Mouse (Mus musculus) hindlimb bud, embryonic 11.5 days (tissue): ENCODE results near the gene Ncoa5.

ENCODE experiments used
- DNase-seq: peaks from one replicate; pipeline ENCODE4 v3.0.0-alpha.2; 2012; ENCODE audit warnings: low read depth, low spot score; ENCODE audit errors: extremely low spot score

The Ncoa5 gene

DNA sequence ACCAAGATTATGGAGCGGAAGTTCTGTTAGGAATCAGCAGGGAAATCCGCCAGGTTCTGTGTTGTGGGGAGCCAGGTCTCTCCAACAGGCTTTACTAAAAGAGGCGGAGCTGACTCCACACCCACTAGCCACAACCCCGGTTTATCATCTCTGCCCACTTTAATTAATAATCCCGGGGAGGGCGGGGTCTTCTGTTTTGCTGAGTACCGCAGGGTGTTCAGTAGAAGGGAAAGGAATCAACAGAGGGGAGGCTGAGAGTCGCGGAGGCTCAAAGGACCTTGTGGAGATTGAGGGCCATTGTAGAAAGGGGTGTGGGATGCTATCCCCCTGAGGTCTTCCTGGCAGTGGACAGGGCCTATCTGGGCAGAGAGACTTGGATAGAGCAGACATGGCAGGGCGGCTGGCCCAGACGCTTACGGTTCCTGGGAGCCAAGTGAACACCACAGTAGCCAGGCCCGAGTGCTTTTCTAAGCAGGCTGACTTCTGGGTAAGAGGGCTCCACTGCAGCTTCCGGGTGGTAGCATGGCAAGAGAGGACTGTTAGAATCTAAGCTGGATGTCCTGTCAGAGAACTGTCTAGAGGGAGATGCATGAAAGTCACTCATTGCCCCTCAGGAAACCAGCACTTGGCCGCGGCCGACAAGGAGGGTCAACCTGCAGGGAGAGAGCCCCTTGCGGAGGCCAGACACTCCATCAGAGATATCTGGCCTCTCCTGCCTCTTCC is 16.3 kb upstream of the Ncoa5 start:
- DNase-seq = no peak

DNA sequence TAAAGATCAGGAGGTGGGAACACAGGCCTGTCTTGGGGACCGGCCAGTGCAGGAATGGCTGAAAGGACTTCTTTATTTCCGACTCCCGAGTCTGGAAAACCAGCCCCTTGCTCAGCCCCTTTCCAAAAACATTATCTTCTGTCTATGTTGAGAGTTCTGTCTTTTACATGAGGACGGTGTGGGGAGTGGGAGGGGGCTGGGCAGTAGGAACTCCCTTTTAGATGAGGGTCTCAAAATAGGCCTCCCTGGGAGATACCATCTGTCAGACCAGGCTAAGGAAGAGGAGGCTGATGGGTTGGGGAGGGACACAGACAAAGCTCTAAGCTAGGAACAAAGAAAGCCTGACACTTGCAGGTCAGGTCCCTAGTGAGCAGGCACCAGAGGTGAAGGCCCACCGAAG is 14.4 kb upstream of the Ncoa5 start:
- no peak for DNase-seq

DNA sequence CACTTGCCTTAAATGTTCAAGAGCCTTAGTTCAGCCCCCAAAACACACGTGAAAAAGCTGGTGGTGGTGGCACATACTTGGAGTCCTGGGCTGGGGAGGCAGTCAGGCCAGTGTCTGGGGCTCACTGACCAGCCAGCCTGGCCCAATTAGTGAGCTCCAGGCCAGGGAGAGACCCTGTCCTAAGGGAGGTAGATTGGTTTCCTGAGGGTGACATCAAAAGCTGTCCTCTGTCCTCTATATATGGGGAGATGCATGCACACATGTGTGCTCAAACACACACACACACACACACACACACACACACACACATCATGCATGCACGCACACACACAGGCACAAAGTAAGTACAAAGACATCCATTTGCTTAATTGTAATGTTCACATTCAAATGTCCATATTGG is 9.1 kb upstream of the Ncoa5 start:
- DNase-seq = no peak

DNA sequence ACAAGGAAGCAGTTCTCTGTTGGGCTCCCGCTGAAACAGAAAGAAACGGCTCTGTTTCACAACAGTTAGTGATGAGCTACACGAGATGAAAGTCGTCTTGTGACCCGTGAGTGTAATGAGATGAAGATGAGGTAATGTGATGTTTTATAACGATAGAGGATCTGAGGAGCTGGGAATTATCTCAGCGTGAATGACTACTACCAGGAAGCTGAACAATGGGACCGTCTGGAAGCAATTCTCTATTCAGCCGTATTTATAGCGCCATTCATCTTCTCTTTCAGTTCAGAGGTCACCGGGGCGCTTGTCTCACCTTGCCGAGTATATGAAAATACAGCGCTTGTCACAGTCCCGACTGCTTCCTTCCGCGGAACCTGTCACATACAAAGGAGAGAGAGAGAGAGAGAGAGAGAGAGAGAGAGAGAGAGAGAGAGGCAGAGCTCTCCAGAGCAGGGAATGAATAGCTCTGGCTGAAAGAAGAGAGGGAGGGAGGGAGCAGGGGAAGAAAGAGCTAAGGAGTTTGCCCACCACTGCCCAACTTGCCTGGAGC is 8.5 kb upstream of the Ncoa5 start:
- DNase-seq = no peak

DNA sequence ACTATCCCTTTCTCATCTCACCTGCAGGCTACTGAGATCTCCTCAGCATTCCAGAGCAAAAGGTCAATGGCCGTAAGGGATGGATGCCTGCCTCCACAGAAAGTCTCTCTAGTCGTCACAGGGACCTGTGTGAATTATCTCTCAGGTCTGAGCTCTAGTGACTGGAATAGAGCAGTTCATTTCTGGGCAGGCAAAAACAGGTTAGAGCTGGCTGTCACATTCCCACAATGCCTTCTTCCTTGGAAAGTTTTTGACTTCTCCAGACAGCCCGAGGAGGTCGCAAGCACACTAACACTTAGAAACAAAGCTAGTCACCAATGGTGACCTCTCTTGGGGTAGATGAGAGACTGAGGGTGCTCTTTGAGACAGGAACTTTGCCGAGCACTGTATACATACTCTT is 7.5 kb upstream of the Ncoa5 start:
- DNase-seq = no peak

DNA sequence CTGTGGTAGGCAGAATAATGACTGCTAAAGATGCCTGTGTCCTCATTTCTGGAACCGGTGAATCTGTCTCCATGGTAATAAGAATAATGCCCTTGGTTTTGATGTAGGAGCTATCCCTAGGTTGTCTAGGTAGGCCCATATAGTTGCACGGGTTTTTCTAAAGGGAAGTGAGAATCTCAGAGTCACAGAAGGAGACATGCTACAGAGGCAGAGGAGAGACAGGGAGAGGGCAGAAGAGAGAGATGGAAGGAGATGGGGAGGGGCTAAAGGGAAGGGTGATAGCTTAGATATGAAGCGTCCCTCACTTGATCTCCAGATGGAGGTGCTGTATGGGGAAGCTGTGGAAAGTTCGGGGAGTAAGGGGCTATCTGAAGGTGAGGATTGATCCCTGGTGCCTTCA is 2.7 kb upstream of the Ncoa5 start:
- no peak for DNase-seq

DNA sequence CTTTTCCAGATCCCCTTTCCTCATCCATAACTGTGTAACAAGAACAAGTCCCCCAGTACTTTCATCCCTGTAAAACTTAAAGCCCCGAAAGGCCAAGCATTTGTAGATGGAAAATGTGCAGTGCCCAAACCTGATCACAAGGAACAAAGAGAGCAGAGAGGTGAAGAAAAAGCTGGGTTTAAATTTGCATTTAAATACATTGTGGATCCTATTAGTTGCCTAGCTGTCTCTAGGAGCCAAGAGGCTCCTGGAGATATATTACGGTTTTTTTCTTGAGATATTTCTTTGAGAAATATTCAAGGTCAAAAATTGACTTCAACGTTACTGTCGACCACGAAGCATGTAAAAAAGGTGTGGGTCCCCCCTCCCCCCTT is 378 bp upstream of the Ncoa5 start:
- no peak for DNase-seq

DNA sequence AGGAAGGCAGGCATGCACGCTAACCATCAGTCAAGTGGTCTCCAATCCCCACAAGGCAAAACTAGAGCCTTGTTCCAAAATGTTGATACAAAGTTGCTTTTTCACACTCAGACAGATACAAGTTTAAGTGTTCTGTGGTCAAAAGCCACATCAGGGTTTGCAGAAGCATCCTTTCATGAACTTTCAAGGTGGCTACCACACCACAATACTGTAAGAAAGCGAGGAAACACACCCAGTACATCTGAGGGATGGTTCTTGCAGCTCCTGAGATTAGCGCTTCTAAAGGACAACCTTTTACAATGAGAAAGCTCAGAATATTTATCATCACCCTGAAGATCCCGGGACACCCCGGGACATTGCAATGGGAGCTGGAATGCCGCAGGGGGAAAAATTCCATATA is 1.4 kb downstream of the Ncoa5 start:
- no peak for DNase-seq

DNA sequence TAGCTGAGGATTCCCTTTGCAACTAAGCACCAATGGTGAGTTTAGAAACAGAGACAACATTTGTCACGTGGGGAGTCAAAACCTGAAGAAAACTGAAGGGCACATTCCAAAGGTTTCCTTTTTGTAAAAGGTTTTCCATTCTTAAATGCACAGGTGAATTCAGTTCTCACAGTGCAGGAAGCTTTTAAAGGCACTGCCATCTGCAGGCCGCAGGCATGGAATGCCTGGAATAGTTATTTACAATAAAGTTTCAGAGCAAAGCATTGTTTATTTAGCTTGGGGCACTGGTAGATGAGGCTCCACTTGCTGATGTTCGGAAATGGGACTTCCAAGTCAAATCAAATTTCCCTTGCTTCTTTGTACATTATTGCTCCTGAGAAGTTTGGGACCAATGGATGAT is 2.1 kb downstream of the Ncoa5 start:
- no peak for DNase-seq

DNA sequence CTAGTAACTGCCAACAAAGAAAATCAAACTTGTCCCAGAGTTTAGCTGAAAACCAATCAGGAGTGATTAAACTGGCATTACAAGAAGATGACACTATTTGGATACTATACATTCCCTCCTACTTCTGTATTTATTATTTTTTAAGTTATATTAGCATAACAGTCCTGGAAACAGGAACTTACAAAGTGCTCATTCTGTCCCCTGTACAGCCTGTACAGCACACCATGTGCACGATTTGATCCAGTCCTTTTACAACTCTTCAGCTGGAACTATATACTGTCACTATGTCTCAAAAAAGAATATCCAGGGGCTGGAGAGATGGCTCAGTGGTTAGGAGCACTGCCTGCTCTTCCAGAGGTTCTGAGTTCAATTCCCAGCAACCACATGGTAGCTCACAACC is 7.5 kb downstream of the Ncoa5 start:
- no peak for DNase-seq

DNA sequence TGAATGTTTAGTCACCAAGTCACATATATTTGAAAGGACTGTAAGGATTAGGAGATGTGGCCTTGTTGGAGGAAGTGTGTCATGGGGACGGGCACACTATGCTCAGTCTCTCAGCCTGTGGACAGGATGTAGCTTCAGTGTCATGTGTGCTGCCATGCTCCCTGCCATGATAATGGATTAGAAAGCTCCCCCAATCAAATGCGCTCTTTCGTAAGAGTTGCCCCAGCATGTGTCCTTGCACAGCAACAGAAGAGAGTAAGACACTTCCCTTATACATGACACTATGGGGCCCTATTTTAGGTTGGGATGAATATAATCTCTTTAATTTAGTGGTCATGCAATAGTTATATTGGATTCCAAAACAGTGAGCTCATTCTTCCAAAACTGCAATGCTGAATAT is 14.2 kb downstream of the Ncoa5 start:
- DNase-seq = no peak

DNA sequence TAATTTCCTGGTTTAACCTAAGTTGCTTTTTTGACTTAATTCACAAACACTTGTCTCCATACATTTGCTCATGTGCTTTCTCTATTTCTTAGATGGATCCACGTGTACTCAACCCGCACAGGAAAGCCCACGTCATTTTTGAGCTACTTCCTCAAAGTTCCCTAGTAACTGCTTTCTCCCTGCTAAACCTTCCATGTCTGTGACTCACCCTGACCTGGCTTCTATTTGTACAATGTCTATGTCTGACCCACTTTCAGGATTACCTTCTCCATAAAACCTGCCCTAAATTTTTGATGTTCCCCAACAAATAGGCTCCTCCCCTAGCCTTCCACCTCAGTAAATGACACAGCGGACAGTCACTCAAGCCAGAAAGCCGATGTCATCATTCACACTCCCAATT is 19.7 kb downstream of the Ncoa5 start:
- DNase-seq = no peak

DNA sequence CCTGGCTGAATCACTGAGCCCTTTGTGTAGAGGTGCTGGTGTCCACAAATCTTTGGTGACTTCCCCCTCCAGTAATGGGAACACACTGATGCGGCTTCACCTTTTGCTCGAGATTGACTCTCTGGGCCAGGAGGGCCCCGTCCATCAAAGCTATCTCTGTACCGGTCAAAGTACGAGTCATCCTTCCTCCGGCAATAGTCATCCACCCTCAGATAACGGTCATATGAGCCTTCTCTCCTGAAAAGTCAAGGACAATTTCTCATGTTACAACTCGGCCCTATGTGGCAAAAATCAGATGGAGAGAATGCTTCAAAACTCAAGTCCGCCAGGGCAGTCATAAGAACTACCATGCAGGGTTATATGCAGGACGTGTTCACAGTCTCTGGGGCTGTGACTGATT is 24.3 kb downstream of the Ncoa5 start:
- DNase-seq = no peak

DNA sequence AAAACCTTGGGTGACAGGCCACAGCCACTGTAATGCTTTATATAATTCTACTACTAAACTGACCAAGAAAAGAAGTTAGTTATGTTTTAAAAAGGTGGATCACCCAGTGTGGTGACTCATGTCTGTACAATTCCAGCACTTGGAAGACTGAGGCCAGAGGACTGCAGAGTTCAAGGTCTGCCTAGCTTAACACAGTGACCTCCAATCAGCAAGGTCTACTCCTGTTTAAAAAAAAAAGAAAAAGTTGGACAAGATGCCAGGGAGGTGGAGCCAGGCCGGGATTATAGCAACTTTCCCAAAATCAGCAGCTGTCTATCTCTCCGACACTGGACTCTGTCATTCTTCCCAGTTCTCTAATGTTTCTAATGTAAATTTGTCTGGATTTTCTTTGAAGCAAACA is 25.1 kb downstream of the Ncoa5 start:
- DNase-seq = no peak

DNA sequence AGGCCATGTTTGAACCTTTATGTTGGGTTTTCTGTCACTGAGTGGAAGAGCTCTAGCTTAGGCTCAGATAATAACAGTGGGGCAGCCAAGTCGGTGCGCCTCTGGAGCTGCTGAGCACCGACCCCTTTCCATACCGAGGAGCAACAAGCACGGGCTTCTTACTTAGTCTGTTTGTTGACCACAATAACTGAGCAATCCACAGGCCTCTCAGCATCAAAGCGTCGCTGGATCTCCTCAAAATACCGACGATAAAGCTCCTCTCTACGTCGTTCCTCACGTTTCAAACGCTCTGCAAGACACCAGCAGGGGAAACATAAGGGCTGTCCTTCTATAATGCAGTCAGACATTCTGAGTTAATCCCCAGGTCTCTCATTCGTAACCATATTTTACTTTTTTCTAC is 25.5 kb downstream of the Ncoa5 start:
- no peak for DNase-seq

DNA sequence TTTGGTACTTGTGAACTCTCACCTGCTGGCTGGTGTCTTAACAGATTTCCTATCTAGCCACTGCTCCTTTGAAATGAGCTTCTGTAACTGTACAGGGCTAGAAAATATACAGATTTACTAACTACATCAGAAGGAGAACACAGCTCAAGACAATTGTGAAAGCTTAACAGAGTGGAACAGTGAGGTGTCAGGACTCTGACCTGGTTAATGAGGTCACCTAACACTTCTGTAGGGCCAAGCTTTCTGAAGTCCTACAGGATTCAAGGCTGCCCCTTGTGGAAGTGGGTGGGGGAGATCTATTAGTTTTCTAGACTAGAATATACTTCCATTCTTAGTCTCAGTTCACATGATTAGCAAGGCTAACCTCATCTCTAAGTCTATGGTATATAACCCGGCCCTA is 26.7 kb downstream of the Ncoa5 start:
- no peak for DNase-seq

DNA sequence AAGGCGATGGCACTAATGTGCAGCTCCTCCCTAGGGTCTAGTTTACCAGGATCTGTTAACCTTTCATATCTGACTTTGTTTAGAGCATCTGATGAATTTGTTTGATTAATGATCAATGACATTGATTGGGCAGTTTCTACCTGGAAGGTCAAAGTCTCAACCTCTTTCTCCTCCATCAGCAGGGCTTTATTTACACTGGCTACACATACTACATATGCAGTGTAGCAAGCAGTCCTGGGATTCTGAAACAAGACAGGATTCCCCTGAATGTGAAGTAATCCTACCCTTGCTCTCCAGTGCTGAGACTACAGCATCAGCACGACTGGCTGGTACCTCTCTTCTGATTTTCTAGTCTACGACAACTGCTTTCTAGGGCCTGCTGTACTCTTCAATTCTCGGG is 27.9 kb downstream of the Ncoa5 start:
- DNase-seq = no peak

DNA sequence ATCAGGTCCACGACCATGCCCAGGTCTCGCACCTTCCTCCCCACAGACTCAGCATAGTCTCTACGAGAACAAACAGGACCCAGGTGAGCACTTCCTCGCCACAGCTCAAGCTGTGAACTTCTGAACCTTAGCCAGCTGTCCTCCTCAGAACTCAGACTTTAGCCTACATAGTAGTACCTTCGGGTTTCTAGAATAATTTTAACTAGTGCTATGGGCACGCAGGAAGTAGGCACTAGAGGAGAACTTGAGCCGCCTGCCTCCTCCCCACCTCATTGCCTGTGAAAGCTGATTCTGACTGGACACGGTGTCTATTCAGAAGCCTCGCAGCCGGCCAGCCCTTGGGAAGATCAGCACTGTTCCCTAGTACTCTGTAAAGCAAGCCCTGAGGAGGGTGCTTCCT is 30.4 kb downstream of the Ncoa5 start:
- DNase-seq = no peak

DNA sequence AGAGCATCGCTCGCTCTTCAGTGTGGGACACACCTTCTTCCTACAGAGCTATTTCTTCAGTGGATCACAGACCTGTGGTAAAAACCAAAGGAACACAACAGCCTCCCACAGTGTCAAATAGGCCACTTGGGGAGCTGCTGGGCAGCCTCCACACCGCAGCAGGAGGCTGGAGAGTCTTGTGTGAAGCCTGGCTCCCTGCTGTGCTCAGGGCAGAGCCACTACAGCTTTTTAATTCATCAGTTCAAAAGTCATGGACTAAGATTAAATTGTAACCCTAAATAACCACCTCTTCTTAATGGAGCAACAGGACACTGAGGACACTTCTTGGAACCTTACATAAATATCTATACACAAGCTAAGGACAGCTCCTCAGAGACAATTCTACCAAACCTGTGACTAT is 31.6 kb downstream of the Ncoa5 start:
- no peak for DNase-seq

DNA sequence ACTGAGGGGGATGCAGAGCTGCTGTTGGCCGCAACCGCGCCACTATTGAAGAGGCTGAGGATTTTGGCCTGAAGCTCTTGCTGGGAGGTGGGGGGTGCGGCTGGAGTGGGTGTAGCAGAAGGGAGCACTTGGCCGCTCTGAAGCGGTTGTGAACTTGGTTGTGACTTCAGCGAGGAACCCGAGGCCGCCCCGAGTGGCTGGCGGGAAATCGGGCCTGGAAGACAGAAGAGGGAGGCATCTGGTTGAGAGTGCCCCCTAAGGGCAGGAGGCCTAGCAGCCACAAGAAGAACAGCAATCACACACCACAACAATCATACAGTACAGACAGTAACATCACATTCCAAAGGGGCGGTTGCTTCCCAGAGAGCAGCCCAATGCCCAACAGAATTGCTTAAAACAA is 32.7 kb downstream of the Ncoa5 start:
- DNase-seq = no peak

DNA sequence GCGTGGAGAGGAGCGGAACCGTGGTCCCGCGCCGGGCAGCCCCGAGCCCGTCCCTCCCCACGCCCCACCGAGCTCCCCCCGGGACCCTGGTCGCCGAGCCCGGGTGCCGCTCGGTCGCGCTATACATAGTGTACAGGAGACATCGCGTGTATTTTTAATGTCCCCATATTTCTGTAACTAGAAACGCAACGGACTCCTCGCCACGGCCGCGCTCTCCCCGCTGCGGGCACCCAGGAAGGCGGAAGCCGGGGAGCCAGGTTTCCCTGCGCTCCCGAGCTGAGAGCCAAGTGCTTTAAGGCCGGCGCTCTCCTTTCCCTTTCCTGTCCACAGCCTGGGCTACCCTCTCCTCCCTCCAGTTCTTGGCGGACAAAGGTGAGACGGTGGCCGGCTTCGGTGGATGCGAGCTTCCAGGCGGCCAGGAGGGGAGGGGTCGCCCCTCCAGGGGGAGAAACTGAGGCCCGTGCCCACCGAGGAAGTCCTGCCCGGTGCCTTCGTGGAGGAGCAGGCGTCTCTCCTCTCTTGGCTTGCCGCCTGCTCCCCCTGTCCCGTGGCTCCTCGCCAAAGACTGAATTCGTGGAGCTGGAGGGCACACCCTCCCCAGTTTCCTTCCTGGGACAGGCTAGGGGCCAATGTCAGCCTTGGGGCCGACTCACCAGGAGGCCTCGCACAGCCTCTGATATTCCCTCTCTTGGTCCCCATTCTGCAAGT is 36.8 kb downstream of the Ncoa5 start:
- DNase-seq = no peak

DNA sequence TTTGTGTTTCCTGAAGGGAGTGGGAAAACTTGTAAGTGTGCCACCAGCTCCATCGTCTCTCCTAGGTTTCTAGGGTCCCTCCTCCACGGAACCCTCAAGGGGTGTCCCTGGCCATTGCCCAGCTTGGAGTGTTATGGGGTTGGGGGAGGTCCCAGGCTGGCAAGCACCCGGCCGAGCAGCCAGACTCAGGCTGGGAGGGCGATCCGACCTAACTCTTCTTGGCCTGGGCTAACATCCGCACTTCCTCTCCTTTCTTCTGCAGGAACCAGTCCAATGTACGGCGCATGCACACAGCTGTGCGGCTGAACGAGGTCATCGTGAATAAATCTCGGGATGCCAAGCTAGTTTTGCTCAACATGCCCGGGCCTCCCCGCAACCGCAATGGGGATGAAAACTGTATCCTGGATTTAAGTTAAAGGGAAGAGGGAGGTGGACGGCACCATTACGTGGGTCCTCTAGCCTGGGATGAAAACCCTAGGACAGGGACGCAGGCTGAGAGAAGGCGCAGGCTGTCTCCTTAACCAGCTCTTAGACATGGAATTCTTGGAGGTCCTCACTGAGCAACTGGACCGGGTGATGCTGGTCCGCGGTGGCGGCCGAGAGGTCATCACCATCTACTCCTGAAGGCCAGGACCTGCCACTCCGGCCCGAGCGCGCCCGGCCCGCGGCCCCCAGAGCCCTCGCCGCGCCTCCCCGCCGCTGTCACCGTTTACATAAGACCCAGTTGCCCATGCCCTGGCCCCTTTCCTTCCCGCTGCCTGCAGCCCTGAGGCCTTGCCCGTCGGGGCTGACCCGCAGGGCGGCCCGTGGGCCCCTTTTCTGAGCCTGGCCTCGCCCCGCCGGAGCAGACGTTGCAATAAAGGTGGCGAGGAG is 37.6 kb downstream of the Ncoa5 start:
- no peak for DNase-seq
